Mouse (Mus musculus) MEL (cell line): ENCODE results near the gene Slc25a29.

Source experiments
- CTCF ChIP-seq, 3 experiments: IDR thresholded peaks in 2 of 3; conservative IDR thresholded peaks in 1 of 3; 2 replicates each; pipeline ENCODE4 v1.5.1; 2011 to 2012; ENCODE audit warnings: low read length in 3 of 3, low read depth in 2 of 3, mild to moderate bottlenecking in 2 of 3, improper control_type of control experiment in 1 of 3, inconsistent platforms in 1 of 3, mixed read lengths in 1 of 3, moderate library complexity in 1 of 3; ENCODE audit not compliant: control insufficient read depth in 1 of 3, insufficient read depth in 1 of 3, poor library complexity in 1 of 3, severe bottlenecking in 1 of 3
- E2F4 ChIP-seq: IDR thresholded peaks from 2 replicates; pipeline ENCODE4 v1.6.1; 2011; ENCODE audit warnings: low read depth, low read length, improper control_type of control experiment, borderline replicate concordance
- ELF1 ChIP-seq: IDR thresholded peaks from 2 replicates; pipeline ENCODE4 v1.6.1; 2014; ENCODE audit warnings: low read depth, mild to moderate bottlenecking, inconsistent platforms, low read length, improper control_type of control experiment, moderate library complexity
- ETS1 ChIP-seq: IDR thresholded peaks from 2 replicates; pipeline ENCODE4 v1.6.1; 2012; ENCODE audit warnings: low read depth, mild to moderate bottlenecking, inconsistent platforms, low read length, improper control_type of control experiment, moderate library complexity
- HCFC1 ChIP-seq: IDR thresholded peaks from 2 replicates; pipeline ENCODE4 v1.6.1; 2012; ENCODE audit warnings: low read depth, mild to moderate bottlenecking, inconsistent platforms, low read length, improper control_type of control experiment, moderate library complexity
- MAFK ChIP-seq: IDR thresholded peaks from 2 replicates; pipeline ENCODE4 v1.6.1; 2011; ENCODE audit warnings: low read depth, mild to moderate bottlenecking, low read length, improper control_type of control experiment, borderline replicate concordance
- POLR2A ChIP-seq, 2 experiments: IDR thresholded peaks; 2 replicates each; pipeline ENCODE4 v1.6.1; 2011 to 2012; ENCODE audit warnings: low read length in 2 of 2, mild to moderate bottlenecking in 2 of 2, control low read depth in 1 of 2, improper control_type of control experiment in 1 of 2, low read depth in 1 of 2, moderate library complexity in 1 of 2; ENCODE audit not compliant: control insufficient read depth in 1 of 2, insufficient read depth in 1 of 2, poor library complexity in 1 of 2
- RCOR1 ChIP-seq: IDR thresholded peaks from 2 replicates; pipeline ENCODE4 v1.6.1; 2012; ENCODE audit warnings: low read depth, mild to moderate bottlenecking, inconsistent platforms, low read length, improper control_type of control experiment
- TAL1 ChIP-seq: IDR thresholded peaks from 2 replicates; pipeline ENCODE4 v1.6.1; 2012; ENCODE audit warnings: mild to moderate bottlenecking, inconsistent platforms, low read length, moderate library complexity, mixed read lengths
- UBTF ChIP-seq: IDR thresholded peaks from 2 replicates; pipeline ENCODE4 v1.6.1; 2012; ENCODE audit warnings: low read depth, mild to moderate bottlenecking, inconsistent platforms, low read length, improper control_type of control experiment, moderate library complexity, borderline replicate concordance; ENCODE audit not compliant: insufficient read depth
- ZNF384 ChIP-seq: IDR thresholded peaks from 2 replicates; pipeline ENCODE4 v1.6.1; 2012; ENCODE audit warnings: low read depth, mild to moderate bottlenecking, inconsistent platforms, low read length, improper control_type of control experiment

GRCm38 (mm10) chr12:108831966-108832643, 3.6 kb downstream of the Slc25a29 start:
- no peak for TF ChIP-seq TAL1
- TF ChIP-seq CTCF (IDR thresholded peaks at IDR 0.05 in 2 of 3, conservative IDR thresholded peaks at IDR 0.05 in 1 of 3; ENCODE audit: control insufficient read depth in 1 of 3, insufficient read depth in 1 of 3, low read depth in 2 of 3, low read length in 3 of 3, poor library complexity in 1 of 3, severe bottlenecking in 1 of 3): no peak
- TF ChIP-seq HCFC1: no peak
- no peak for TF ChIP-seq E2F4
- no peak for TF ChIP-seq ETS1
- TF ChIP-seq POLR2A (IDR thresholded peaks at IDR 0.05; ENCODE audit: control insufficient read depth in 1 of 2, insufficient read depth in 1 of 2, low read depth in 1 of 2, low read length in 2 of 2, poor library complexity in 1 of 2): no peak
- no peak for TF ChIP-seq ELF1
- TF ChIP-seq UBTF: no peak
- TF ChIP-seq ZNF384: no peak
- TF ChIP-seq RCOR1: no peak
- TF ChIP-seq MAFK: no peak
